In the genomic region with DNA sequence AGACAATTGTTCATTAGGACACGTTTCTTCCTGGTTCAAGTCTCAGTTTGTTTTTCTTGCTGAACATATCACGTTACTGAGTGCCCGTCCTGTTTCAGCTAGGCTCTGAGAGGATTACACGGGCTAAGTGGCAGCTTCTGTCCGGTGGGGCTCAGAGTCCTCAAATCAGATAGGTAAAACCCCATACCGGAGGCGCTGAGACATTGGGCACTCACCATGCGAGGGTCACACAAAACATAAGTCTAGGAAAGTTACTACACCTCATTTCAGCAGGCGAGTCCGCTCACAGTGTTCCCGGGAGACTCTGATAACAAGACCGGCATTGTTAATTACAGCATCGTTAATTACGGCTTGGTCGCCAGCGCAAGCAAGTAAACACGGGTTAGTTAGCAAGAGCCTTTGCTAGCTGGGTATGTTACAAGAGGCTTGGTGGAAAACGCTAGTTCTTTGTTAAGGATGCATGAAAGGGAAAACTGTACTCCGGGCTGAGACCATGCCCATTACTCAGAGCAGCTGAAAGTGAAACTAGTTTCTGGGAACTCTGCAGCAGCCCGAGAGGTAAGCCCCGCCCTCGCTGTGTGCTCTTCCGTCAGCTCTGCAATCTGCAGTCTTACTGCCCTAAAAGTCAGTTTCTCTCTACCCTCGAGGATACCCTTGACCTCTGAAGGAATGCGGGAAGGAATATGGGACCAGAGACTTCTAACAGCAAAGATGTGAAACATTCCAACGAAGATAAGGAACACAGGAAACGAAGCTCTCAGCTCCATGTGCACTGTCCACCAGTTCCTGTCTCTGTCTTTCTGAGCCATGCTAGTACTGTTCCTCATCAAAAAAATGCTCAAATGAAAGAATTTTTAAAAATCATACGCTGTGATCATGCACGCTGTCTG, we compare ENCODE assay signal across 8 mouse cellular contexts. TPM values are rescaled to one million over a fixed set of nuclear protein-coding genes. Genes with fewer than 3 reads are reported as not detected.
A peak's percentile ranks its signal among the peaks of the same experiment; 100 is the strongest.
DNase-seq lines count a peak whose midpoint lies in the region; ATAC-seq and TF ChIP-seq lines count a peak whose summit lies in the region.

No protein-coding gene starts in this region.

- TF ChIP-seq CTCF in bone marrow macrophage, adult 2 months (IDR thresholded peaks at IDR 0.05; ENCODE audit: low read depth, low read length) = no peak

- no peaks in the 10 kb centered on the region for H3K4me1 ChIP-seq in bone marrow macrophage, adult 2 months (ENCODE audit: control insufficient read depth, insufficient read depth, low read length)
- H3K4me1 ChIP-seq in heart, embryonic 12.5 days (replicated peaks) = no peaks in the 10 kb centered on the region
- no peaks in the 10 kb centered on the region for H3K4me1 ChIP-seq in kidney, embryonic 16.5 days (ENCODE audit: insufficient read depth, low read length)
- no peaks in the 10 kb centered on the region; the same call in 1 of the 2 replicates for H3K4me1 ChIP-seq in liver, embryonic 11.5 days (replicated peaks; ENCODE audit: control insufficient read depth, insufficient read depth, low read length)

- TF ChIP-seq POLR2A in bone marrow macrophage, adult 2 months (IDR thresholded peaks at IDR 0.05; ENCODE audit: borderline replicate concordance, low read depth, low read length) = no peak
- TF ChIP-seq POLR2A in myocyte (IDR thresholded peaks at IDR 0.05; ENCODE audit: insufficient read length, low read depth) = peak; percentile 39

- peak; percentile 93 for DNase-seq in A20 (ENCODE audit: low read depth, low spot score)
- DNase-seq in liver, embryonic 11.5 days (ENCODE audit: low spot score) = peak; percentile 82
- DNase-seq in spleen, postnatal 4 days (ENCODE audit: low spot score in 2 of 2) = peak; percentile 61 to 82

- 4% methylated on average over 29 of the region's 29 CpGs for WGBS in heart, embryonic 12.5 days
- 3% methylated on average over 29 of the region's 29 CpGs for WGBS in kidney, embryonic 16.5 days
- WGBS in liver, embryonic 11.5 days = 2% methylated on average over 29 of the region's 29 CpGs

- no peaks in the 10 kb centered on the region for H3K27me3 ChIP-seq in heart, embryonic 12.5 days (replicated peaks)
- H3K27me3 ChIP-seq in kidney, embryonic 16.5 days (ENCODE audit: insufficient read depth, low read length) = no peaks in the 10 kb centered on the region
- no peaks in the 10 kb centered on the region for H3K27me3 ChIP-seq in liver, embryonic 11.5 days (replicated peaks; ENCODE audit: control insufficient read depth, insufficient read depth, low read length)
- H3K27me3 ChIP-seq in myocyte (ENCODE audit: control insufficient read depth, insufficient read depth, insufficient read length) = no peaks in the 10 kb centered on the region

- peak overlapping the region; percentile 57 for H3ac ChIP-seq in myocyte (ENCODE audit: control insufficient read depth, insufficient read length)

- H3K9me3 ChIP-seq in heart, embryonic 12.5 days (replicated peaks) = no peaks in the 10 kb centered on the region
- no peaks in the 10 kb centered on the region for H3K9me3 ChIP-seq in kidney, embryonic 16.5 days (ENCODE audit: low read length)
- no peaks in the 10 kb centered on the region for H3K9me3 ChIP-seq in liver, embryonic 11.5 days (ENCODE audit: control insufficient read depth, low read length)

- H3K4me2 ChIP-seq in heart, embryonic 12.5 days = peak overlapping the region; percentile 58
- H3K4me2 ChIP-seq in kidney, embryonic 16.5 days (replicated peaks; ENCODE audit: low read depth, low read length) = peak overlapping the region; percentile 55
- H3K4me2 ChIP-seq in liver, embryonic 11.5 days = peak overlapping the region; percentile 75
- H3K4me2 ChIP-seq in myocyte (ENCODE audit: low read depth) = peak overlapping the region; percentile 89

- no peaks in the 10 kb centered on the region for H3K36me3 ChIP-seq in heart, embryonic 12.5 days
- H3K36me3 ChIP-seq in kidney, embryonic 16.5 days (ENCODE audit: insufficient read depth, low read length) = no peaks in the 10 kb centered on the region
- no peaks in the 10 kb centered on the region for H3K36me3 ChIP-seq in liver, embryonic 11.5 days (ENCODE audit: control insufficient read depth, insufficient read depth, low read length)
- no peaks in the 10 kb centered on the region for H3K36me3 ChIP-seq in myocyte (ENCODE audit: control insufficient read depth, insufficient read depth)

- H3K4me3 ChIP-seq in bone marrow macrophage, adult 2 months (ENCODE audit: insufficient read depth, low read length) = peak overlapping the region; percentile 75
- H3K4me3 ChIP-seq in heart, embryonic 12.5 days = peak overlapping the region; percentile 73
- peak overlapping the region; percentile 53 for H3K4me3 ChIP-seq in kidney, embryonic 16.5 days (ENCODE audit: low read length)
- peak overlapping the region; percentile 77 for H3K4me3 ChIP-seq in liver, embryonic 11.5 days (ENCODE audit: low read depth, low read length)
- peak overlapping the region; percentile 55 for H3K4me3 ChIP-seq in myocyte

- H3K27ac ChIP-seq in bone marrow macrophage, adult 2 months (ENCODE audit: insufficient read depth, low read depth, low read length) = peak overlapping the region; percentile 85
- H3K27ac ChIP-seq in heart, embryonic 12.5 days (ENCODE audit: poor library complexity, severe bottlenecking) = peak overlapping the region; percentile 84
- peak overlapping the region; percentile 91 for H3K27ac ChIP-seq in kidney, embryonic 16.5 days (ENCODE audit: low read length)
- peak overlapping the region; percentile 89 for H3K27ac ChIP-seq in liver, embryonic 11.5 days (ENCODE audit: low read depth, low read length)

- ATAC-seq in erythroblast, adult 5-6 weeks (replicated peaks; ENCODE audit: low FRiP score, poor library complexity, severe bottlenecking) = peak; percentile 97
- ATAC-seq in heart, embryonic 12.5 days (ENCODE audit: insufficient number of reproducible peaks, low FRiP score) = peak; percentile 95
- peak; percentile 98 for ATAC-seq in kidney, embryonic 16.5 days (ENCODE audit: low FRiP score, low TSS enrichment)
- peak; percentile 94 for ATAC-seq in liver, embryonic 11.5 days (replicated peaks; ENCODE audit: low FRiP score)

- no peaks in the 10 kb centered on the region for H3K79me2 ChIP-seq in myocyte (ENCODE audit: control insufficient read depth, insufficient read depth)

- peak overlapping the region; percentile 77 for H3K9ac ChIP-seq in heart, embryonic 12.5 days
- H3K9ac ChIP-seq in kidney, embryonic 16.5 days (replicated peaks; ENCODE audit: low read length) = peak overlapping the region; percentile 67
- peak overlapping the region; percentile 89 for H3K9ac ChIP-seq in liver, embryonic 11.5 days (ENCODE audit: low read depth, low read length)

TF ChIP-seq in myocyte, 11 proteins besides CTCF, POLR2A, EP300 and RAD21:
- TF ChIP-seq USF1 (IDR thresholded peaks at IDR 0.05; ENCODE audit: low read depth) = no peak
- TF ChIP-seq POLR2AphosphoS2 (IDR thresholded peaks at IDR 0.05; ENCODE audit: insufficient read length, low read depth) = peak; percentile 21
TF ChIP-seq in myocyte: peak in this region for 1.

RNA-seq across cellular contexts. Expression of gene Cggbp1, which starts 21.9 kb away (rescaled TPM):
- 76.4 and 84.7 TPM in 2 replicates for polyA plus RNA-seq in bone marrow macrophage, adult 2 months (2012; ENCODE audit: insufficient read depth, insufficient read length, missing spikeins)
- total RNA-seq in erythroblast, adult 5-6 weeks (2015; ENCODE audit: low replicate concordance) = 31.6 and 42.1 TPM in 2 replicates
- 30.1 and 31.2 TPM in 2 replicates for total RNA-seq in erythroblast, adult 5-6 weeks (2017; ENCODE audit: low replicate concordance)
- polyA plus RNA-seq in heart, embryonic 12.5 days (2016; fragmentation: Nextera tagmentation; extraction: Ambion mirVana) = 78.3 and 80.8 TPM in 2 replicates
- polyA plus RNA-seq in kidney, embryonic 16.5 days (2015; fragmentation: Nextera tagmentation; extraction: Ambion mirVana) = 86.1 and 88.9 TPM in 2 replicates
- 58.3 and 67.7 TPM in 2 replicates for polyA plus RNA-seq in liver, embryonic 11.5 days (2014; fragmentation: Nextera tagmentation; extraction: Ambion mirVana)
- 20.5 TPM for polyA plus RNA-seq in myocyte (2012; fragmentation: generic; extraction: Trizol)

RNA-seq across cellular contexts. Expression of gene Zfp654, which starts 22.2 kb away (rescaled TPM):
- 7.5 and 7.9 TPM in 2 replicates for polyA plus RNA-seq in bone marrow macrophage, adult 2 months (2012; ENCODE audit: insufficient read depth, insufficient read length, missing spikeins)
- 10.7 and 26.1 TPM in 2 replicates for total RNA-seq in erythroblast, adult 5-6 weeks (2015; ENCODE audit: low replicate concordance)
- 6.4 TPM in 2 replicates for total RNA-seq in erythroblast, adult 5-6 weeks (2017; ENCODE audit: low replicate concordance)
- 10.0 and 10.3 TPM in 2 replicates for polyA plus RNA-seq in heart, embryonic 12.5 days (2016; fragmentation: Nextera tagmentation; extraction: Ambion mirVana)
- polyA plus RNA-seq in kidney, embryonic 16.5 days (2015; fragmentation: Nextera tagmentation; extraction: Ambion mirVana) = 5.9 and 6.4 TPM in 2 replicates
- polyA plus RNA-seq in liver, embryonic 11.5 days (2014; fragmentation: Nextera tagmentation; extraction: Ambion mirVana) = 7.3 and 7.8 TPM in 2 replicates
- 1.3 TPM for polyA plus RNA-seq in myocyte (2012; fragmentation: generic; extraction: Trizol)

Comparison
In these comparisons a context has a peak if more than half of its experiments do, and no peak if none do; other contexts are left out.
1. Peak in every context shown above with its lines: DNase-seq, ATAC-seq, H3K4me3 ChIP-seq and H3K27ac ChIP-seq.